Mouse (Mus musculus): ENCODE measurements around the gene Smyd1.
"Not testable (repeated sequence)": the region's sequence is repeated elsewhere in the genome, so short reads cannot be mapped to it uniquely, and the experiment has no call there.

The Smyd1 gene

DNA sequence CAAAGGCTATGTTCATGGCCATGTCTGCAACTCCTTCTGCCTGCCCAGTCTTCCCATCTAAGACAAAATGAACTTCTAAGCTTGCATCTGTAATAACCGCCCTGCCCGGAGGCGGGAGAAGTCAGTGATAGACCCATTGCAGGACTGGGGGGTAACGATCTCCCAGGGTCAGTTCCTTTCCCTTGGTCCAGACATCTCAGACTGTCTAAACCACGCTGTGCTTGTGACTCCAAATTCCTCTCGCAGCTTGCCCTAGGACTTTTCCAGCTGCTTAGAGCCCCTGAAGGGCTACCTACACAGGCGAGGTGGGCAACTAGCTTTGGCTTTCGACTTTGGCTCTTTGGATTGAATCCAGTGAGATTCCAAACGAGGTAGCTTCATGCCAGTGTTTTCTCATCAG, 2.8 kb upstream of the Smyd1 start:
- no peak for DNase-seq (ENCODE audit: low spot score)

DNA sequence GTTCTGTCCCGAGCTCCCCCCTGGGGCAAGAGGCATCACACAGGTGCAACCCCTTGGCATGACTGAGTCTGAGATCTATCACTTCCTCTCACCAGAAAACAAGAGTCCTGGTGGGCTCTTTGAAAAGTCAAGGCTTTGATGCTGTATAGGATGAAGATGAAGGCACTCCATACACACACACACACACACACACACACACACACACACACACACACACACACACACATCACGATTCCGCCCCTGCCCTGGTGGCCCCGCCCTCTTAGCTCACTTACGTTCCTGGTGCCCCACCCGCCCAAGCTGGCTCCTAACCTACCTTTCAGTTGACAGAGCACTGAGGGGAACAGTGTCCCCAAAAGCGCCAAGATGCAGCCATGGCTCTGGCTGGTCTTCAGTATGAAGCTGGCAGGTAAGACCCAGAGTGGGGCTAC, 473 bp upstream of the Smyd1 start, which contains the start of gene Cd8b1:
Gene Cd8b1 (plus strand): TSS at position 298 of the 431 bp plus-strand sequence.
- DNase-seq (ENCODE audit: low spot score): no peak

DNA sequence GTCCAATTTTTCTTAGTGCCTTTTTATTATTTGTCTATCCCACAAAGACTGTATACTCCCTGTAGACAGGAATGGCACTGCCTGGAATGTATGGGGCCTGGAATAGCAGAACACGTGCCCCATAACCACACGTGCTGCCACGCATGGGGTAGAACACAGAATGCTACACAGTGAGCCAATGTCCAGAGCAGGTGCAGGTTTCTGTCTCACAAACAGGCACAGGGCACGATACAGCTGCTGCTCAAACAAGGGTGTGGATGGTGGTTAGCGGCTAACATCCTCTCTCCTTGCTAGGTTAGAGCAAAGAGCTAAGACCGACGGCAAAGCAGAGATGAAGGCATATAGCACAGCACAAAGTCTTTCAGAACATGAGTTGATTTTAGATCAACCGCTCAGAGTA, 14.5 kb downstream of the Smyd1 start:
- DNase-seq (ENCODE audit: low spot score): no peak

DNA sequence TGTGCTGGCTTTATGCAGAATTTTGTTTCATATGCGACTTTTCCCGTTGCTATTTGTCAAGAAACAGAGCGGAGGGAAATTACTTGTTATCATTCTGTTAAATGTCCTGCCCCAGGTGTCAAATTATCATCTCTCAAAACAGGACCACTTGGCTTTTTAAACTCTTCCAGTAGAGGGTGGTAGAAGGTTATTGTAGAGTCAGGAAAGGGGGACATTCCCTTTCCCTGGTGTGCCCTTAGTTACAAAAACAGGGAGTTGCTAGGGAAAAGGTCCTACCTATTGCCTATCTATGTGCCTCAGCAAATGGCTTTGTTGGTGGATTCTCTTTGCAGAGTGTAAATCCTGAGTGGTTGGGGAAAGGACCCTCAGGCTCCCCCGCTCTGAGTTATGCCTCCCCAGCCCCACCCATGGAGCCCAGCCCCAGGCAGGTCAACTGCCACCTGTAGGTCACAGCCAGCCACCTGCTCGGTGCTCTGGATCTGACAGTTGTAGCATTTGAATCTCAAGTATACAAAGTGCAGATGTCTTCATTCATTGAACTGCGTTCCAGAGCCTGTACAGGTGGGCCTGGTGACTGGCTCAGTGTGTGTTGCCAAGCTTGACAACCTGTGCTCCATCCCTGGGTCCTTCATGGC, 19.8 kb downstream of the Smyd1 start:
- DNase-seq (ENCODE audit: low spot score): no peak

DNA sequence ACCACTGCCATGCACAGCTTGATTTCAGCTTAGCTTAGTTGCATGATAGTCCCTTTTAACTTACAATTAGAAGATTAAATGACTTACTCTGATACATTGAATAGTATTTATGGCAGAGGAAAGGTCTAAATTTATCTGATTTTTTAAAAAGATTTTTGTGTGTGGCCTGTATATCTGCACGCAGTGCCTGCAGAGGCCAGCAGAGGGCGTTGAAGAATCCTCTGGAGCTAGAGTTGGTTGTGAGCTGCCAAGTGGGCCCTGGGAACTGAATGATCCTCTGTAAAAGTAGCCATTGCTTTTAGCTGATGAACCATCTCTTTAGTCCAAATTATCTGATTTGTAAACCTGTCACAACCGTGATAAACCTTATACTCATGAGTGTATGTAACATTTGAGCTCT, 23.3 kb downstream of the Smyd1 start:
- DNase-seq (ENCODE audit: low spot score): no peak

DNA sequence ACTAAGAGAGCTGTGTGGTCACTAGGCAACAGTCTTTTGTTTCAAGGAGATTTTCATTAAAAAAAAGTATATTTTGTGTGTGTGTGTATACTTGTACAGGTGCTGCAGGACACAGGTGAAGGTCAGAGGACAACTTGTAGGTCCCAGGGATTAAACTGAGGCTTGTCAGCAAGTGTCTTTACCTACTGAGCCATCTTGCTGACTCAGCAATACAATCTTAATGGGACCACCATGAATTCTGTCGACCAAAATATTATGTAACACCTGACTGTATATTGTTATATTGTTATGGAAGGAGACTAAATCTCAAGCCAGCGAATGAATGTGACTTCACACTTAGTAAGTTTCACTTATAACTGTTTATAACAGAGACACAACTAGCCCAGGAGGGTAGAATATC, 24.0 kb downstream of the Smyd1 start:
- no peak for DNase-seq (ENCODE audit: low spot score)

DNA sequence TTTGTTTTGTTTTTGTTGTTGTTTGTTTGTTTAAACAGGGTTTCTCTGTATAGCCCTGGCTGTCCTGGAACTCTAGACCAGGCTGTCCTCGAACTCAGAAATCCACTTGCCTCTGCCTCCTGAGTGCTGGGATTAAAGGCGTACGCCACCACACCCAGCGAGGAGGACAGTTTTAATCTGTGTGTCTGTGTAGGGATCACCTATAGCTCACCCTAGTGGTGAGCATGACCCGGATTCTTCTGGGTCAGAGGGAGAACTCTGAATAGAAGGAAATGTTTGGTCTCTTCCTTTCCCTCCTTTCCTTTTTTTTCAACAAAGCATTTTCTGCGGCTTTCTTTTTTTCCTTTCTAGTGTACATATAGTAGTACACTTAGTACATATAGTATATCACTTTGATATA, 26.7 kb downstream of the Smyd1 start:
- no peak for DNase-seq (ENCODE audit: low spot score)

DNA sequence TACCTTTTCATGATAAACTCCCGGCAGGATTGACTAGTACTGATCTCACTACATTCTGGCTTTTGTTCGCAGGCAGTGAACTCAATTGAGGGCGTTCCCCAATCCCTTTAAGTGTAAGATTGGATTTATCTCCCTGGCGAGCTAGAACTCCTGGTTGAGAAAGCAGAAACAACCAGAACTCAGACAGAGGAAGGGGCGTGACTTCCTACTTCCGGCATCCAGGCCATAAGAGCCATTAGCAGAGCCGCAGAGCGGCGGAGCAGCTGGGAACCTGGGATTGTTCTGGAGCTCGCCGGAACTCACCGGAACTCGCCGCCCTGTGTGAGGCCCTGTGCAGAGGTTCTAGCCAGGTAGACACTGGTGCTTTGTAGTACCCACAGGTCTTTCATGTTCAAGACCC, 28.5 kb downstream of the Smyd1 start:
- DNase-seq (ENCODE audit: low spot score): no peak

DNA sequence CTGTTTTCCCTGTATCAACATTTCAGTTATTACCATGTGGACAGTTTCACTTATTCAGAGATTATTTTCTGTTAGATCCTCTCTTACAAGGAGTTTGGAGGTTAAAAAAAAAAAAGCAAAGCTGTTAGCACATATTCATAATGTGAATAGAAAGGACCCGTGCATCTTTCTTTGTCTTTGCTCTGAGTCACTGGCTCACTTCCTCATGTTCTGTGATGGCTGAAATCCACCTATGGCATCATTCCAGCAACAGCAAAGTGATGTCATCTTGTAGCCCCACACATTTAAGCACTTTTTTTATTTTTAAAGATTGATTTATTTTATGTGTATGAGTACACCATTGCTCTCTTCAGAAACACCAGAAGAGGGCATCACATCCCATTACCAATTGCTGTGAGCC, 42.6 kb downstream of the Smyd1 start:
- no peak for DNase-seq (ENCODE audit: low spot score)

DNA sequence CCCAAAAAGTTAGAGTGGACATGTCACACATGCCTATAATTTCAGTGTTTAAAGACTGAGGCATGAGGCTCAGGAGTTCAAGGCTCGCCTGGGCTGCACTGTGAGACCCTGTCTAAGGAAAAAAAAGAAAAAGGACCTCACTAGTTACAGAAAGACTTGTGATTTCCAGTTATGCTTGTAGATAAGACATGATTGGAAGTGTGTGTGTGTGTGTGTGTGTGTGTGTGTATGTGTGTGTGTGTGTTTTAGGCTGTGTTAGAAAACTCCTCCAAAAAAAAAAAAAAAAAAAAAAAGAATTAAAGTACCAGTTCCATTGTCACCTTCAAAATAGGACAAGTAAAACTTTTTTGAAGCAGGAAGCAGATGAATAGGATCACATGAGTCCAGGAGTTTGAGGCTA, 47.4 kb downstream of the Smyd1 start:
- DNase-seq (ENCODE audit: low spot score): no peak

DNA sequence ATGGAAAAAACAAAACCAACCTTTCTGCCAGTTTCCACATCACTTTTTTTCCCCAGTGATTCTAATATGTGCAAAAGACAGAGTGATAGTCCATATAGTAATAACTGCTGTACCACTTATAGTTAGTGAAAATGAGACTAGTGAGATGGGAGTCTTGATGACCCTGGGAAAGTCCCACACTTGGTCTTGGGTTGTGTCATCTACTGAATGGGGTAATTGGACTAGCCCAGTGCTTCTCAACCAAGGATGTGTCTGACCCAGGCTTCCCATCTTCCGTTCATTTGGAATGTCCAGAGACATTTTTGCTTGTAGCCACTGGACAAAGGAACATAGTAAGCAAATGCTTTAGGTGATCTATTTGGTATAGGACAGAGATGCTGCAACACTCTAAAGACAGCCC, 48.3 kb downstream of the Smyd1 start:
- DNase-seq (ENCODE audit: low spot score): no peak

DNA sequence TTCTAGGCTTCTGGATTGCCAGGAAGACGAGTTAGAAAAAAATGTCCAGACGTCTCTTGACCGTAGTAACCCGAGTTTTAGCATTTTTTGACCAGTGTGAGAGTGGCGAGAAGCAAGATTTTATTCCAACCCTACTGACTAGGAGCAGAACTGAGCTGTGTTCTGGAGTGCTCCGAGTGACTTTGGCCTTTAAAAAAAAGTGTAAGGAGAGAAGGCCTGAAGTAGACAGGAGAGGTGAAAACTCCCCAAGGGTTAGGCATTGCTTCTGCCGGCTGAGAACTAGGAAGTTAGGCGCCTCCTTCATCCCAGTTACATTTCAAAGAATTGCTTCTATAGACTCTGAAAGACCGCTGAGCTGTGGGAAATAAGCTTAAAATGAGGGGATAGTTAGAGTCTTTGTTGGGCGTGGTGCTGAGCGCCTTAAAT, 49.7 kb downstream of the Smyd1 start:
- no peak for DNase-seq (ENCODE audit: low spot score)

DNA sequence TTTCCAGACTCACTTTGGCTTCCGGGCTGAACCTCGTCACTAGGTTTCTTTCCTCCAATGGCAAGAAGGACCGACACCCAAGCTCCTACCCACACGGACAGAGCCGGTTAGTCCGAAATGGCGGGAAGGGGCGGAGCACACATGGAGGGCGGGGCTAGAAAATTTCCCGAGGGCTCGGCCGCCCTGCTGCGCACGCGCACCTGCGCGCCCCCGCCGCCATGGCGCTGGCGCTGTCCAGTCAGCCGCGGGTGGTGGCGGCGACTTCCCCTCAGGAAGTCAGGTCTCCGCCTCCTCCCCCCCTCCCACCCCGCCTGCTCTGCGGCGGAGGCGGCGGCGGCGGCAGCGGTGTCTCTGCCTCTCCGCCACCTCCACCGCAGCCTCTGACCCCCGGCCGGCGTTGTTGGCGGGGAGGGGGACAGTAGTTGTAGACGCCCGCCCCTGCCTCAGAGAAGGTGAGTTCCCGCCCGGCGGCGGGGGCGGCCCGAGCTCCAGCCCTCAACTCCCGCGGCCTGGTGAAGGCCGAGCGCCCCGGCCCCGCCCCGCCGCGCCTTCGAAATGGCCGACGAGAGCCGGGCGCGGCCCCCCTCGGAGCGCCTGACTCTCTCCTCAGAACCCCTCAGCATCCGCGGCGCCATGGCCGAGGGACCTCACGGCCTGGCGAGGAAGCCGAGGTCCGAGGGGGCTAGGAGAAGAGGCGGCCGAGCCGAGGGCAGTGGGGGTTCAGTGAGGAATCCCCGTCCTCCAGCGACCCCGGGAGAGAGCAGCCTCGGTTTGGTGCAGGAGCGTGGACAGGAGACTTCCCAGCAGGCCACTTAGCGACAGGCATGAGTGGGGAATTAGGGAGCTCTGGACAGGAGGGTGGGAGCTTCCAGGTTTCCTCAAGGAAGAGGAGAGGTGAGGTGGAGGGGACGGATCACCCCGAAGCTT, 50.4 kb downstream of the Smyd1 start, which contains the start of gene Krcc1:
Gene Krcc1 (plus strand): TSS at position 289 of the 927 bp plus-strand sequence.
- DNase-seq (ENCODE audit: low spot score): peak; percentile 96

DNA sequence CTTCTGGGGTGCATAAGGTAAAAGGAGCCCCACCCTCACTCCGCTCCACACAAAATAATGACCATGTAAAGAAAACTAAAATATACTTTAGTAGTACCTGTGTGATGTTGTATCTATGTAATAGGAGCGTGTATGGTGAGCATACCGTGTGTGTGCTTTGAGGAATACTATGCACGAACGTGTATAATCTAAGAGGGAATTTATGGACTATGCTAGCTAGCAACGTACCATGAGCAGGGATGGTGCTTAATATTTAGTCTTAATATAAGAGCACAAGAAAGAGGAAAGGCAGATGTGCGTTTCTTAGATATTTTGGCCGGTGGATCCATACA, 51.0 kb downstream of the Smyd1 start:
- DNase-seq (ENCODE audit: low spot score): no peak

DNA sequence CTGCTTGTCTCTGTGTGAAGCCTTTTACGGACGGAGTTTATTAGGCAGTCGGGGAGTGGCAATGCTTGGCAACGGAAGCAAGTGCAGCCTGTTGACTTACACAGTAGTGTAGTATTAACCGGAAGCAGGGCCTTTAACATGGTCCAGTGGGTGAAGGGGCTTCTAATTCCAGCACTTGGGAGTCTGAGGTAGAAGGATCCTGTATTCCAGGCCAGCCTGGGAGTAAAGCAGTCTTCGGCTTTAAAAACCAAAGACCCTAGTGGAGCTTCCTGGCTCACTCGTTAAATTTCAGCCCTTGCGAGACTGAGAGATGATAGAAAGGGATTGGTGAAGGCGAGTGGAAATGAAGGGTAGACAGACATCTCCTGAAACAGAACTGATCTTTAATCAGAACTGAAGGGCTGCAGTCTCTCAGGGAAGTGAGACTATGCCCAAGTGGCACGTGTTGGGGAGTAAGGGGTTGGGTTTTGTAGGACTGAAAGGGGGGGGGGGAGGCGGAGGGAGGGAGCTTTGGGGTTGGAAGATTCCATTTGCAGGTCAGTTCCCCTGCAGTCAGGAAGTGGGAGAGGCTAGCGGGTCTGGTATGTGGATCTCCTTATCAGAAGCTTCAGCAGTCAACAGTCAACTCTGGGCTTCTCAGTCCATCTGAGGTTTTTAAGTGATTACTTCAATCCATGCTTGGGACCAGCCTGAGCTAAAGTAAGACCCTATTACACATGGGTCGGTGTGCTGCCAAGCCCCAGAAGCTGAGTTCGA, 51.6 kb downstream of the Smyd1 start:
- DNase-seq (ENCODE audit: low spot score): no peak

DNA sequence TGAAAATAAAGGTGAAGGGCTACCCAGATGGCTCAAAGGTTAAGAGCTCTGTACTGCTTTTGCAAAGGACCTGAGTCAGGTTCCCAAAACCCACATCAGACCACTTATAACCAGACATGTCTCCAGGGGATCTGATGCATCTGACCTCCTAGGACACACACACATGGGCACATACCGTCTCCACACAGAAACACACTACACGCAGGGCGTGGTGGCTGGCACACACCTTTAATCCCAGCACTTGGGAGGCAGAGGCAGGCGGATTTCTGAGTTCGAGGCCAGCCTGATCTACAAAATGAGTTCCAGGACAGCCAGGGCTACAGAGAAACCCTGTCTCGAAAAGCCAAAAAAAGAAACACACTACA, 52.4 kb downstream of the Smyd1 start:
- DNase-seq (ENCODE audit: low spot score): not testable (repeated sequence)

DNA sequence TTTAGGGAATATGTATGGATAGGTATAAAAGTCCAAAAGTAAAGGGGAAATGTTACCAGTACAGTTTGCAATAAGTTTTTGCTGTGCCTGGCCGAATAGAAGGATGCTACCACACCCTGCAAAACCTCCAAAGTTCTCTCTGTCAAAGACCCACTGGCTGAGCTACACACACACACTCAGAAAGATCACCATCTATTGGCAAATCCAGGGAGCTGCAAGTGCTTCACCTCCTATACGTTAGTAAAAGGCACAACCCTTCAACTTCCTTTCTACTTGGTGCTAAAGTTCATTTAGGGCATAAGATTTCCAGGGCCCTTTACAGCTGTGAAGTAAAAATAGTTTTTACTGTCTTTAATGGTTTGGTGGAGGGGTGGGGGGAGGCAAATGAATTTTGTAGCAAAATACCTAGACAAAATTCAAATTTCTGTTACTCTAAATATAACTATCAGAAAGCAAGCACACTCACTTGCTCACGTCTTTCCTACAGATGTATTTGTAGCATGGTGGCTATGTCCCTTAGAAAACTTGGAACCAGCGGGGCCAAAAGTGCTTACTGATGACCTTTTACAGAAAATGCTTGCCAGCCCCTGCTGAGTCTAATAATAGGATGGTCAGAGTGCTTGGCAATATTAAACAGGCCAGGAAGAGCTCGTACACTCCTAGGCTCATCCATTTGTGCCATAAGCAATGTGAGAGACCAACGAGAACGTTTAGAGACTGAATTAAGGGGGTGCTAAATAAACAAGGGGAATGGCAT, 52.9 kb downstream of the Smyd1 start:
- no peak for DNase-seq (ENCODE audit: low spot score)

DNA sequence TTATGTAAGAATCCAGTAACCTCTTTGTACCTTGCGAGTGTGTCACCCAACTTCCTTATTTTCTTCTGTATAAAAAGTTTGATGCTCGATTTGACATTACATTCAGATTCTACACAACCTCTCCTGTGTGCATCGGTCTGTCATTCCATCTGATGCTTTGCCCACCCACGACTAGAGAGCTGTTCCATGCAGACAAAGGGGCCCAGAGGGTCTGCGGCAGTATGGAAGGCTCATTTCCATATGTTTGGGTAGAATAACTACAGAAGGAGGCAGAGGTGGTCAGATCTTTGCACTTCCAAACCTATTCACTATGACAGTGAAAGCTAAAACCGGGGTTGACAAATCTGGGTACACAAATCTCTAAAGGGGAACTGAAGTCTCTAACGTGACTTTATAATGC, 54.4 kb downstream of the Smyd1 start:
- DNase-seq (ENCODE audit: low spot score): not testable (repeated sequence)

DNA sequence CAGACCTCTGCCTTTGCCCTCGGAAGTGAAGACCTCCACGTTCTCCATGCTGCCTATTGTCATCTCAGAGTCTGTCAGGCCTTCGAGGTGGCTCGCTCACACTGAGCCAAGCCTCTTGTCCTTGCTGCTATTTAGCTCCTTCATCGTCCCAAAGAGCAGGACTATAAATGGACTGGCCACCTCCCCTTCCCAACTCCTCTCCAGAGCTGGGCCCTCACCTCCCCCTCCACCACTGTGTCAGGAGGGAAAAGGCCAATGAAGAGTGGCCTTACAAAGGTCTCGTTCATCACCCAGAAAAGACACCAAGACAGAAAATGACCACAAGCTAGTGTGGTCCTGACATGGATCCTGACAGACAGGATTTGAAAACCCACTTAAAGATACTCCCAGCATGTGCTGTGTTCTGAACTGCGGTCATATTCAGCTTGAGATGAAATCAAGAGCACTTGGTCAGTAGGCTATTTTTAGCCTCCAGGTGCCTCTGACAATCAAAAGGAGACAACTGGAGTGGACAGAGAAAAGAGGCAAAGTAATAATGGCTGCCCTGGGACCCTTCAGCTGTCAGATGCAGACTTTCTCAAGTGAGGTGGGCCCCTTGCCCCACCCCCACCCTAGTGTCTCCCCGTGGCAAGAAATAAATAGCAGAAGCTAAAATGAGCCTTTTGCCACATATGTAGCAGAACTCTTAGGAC, 59.7 kb downstream of the Smyd1 start:
- no peak for DNase-seq (ENCODE audit: low spot score)

DNA sequence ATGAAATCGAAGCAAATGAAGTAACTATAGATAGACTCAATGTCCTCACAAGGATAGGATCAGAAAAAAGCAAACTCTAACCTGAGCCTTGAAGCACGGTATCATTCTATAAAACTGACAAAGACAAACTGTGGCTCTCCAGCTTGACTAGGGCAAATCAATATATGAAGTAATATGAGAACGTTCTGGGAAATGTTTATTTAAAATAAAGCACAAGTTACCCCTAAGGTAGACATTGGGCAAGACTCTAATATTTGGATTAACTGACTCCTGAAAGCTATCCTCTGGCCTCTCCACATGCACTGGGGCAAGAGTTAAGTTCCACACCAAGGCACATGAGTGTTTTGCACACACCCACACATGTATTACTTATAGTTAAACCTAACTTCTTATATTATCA, 61.0 kb downstream of the Smyd1 start:
- no peak for DNase-seq (ENCODE audit: low spot score)

DNA sequence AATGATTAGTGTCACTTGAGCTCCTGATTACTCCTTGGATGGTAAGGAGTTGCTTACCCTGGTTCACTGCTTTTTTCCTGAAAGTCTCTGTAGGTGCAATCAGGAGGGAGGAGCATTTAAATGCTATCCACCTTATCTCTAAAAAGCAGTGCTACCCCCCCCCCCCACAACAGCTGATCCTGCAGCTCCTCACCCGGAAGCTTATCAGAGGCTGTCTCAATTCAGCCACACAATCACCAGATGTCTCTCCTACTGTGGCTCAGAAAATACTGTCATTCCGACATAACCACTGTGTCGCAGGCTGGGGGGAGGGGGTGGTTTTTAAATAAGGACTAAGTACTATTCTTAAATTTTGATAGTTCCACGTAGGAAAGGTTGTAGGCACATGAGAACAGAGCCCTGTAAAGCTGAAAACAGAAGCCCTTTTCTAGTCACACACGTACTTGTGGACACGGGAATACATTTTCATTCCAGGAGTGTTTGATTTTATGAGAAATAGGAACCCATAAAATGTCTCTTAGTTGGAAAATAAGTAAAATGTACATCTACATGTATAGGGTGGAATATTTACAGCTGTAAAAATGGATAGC, 61.9 kb downstream of the Smyd1 start:
- no peak for DNase-seq (ENCODE audit: low spot score)
